Mouse (Mus musculus): ENCODE results near the gene Aldh1l2. TPM values are rescaled to one million over a fixed set of nuclear protein-coding genes. Genes with fewer than 3 reads are reported as not detected.

Aldh1l2 gene
- polyA plus RNA-seq, 1 experiment from 2014 or later, result 0.90 TPM

Other genes starting within 250 kb of the Aldh1l2 start
- gene Slc41a2, start 196.3 kb downstream of the Aldh1l2 start, polyA plus RNA-seq (2016; fragmentation: Nextera tagmentation; extraction: Ambion mirVana), result 0.25 and 0.41 TPM in 2 replicates
- gene D10Wsu102e, start 173.9 kb downstream of the Aldh1l2 start, polyA plus RNA-seq (2016; fragmentation: Nextera tagmentation; extraction: Ambion mirVana), result 1.2 and 1.4 TPM in 2 replicates
- 31.2 and 32.3 TPM in 2 replicates for gene Washc4, start 9.6 kb upstream of the Aldh1l2 start, polyA plus RNA-seq (2016; fragmentation: Nextera tagmentation; extraction: Ambion mirVana)
- gene Appl2, start 114.6 kb upstream of the Aldh1l2 start, polyA plus RNA-seq (2016; fragmentation: Nextera tagmentation; extraction: Ambion mirVana), result 28.7 and 41.0 TPM in 2 replicates
- gene 1500009L16Rik, start 188.7 kb upstream of the Aldh1l2 start, polyA plus RNA-seq (2016; fragmentation: Nextera tagmentation; extraction: Ambion mirVana), result 36.9 and 46.6 TPM in 2 replicates